Mouse (Mus musculus): ENCODE data around the gene Olfr360. TPM values are rescaled to one million over a fixed set of nuclear protein-coding genes. Genes with fewer than 3 reads are reported as not detected.
"Not testable (repeated sequence)": the region's sequence is repeated elsewhere in the genome, so short reads cannot be mapped to it uniquely, and the experiment has no call there.

The Olfr360 gene
- polyA plus RNA-seq (2015; fragmentation: Nextera tagmentation; extraction: Ambion mirVana) = not detected in 2 replicates

- Histone ChIP-seq H3K4me3 (ENCODE audit: low read length) (no peak within 1 kb of the TSS), H3K27me3 (replicated peaks; ENCODE audit: control insufficient read depth, insufficient read depth, low read length) (no peaks in the 10 kb centered on the region), H3K9ac (ENCODE audit: low read depth, low read length) (no peak within 1 kb of the TSS), H3K27ac (ENCODE audit: low read length) (no peak within 1 kb of the TSS), H3K36me3 (ENCODE audit: control insufficient read depth, insufficient read depth, low read length) (no peaks in the 10 kb centered on the region), H3K9me3 (ENCODE audit: control insufficient read depth, low read length) (no peaks in the 10 kb centered on the region), H3K4me2 (ENCODE audit: low read depth, low read length) (no peak within 1 kb of the TSS), H3K4me1 (ENCODE audit: control insufficient read depth, insufficient read depth, low read length) (no peaks in the 10 kb centered on the region)
- ATAC-seq = no peak
These were observed at the start of gene Olfr360 for GRCm38 (mm10) chr2:37065446-37065845. Olfr360 (plus strand) TSS chr2:37065746.

- H3K27me3 ChIP-seq (replicated peaks; ENCODE audit: control insufficient read depth, insufficient read depth, low read length); H3K4me3 ChIP-seq (ENCODE audit: low read length); H3K27ac ChIP-seq (ENCODE audit: low read length); H3K4me1 ChIP-seq (ENCODE audit: control insufficient read depth, insufficient read depth, low read length); H3K36me3 ChIP-seq (ENCODE audit: control insufficient read depth, insufficient read depth, low read length); H3K4me2 ChIP-seq (ENCODE audit: low read depth, low read length); H3K9ac ChIP-seq (ENCODE audit: low read depth, low read length); ATAC-seq; H3K9me3 ChIP-seq (ENCODE audit: control insufficient read depth, low read length): not testable (repeated sequence)
- 44% methylated on average over 1 of the region's 1 CpGs for WGBS
These were observed 23.6 kb downstream of the Olfr360 start, which contains the start of gene Olfr361 for GRCm38 (mm10) chr2:37089190-37089589. Olfr361 (minus strand) TSS chr2:37089290.

DNA sequence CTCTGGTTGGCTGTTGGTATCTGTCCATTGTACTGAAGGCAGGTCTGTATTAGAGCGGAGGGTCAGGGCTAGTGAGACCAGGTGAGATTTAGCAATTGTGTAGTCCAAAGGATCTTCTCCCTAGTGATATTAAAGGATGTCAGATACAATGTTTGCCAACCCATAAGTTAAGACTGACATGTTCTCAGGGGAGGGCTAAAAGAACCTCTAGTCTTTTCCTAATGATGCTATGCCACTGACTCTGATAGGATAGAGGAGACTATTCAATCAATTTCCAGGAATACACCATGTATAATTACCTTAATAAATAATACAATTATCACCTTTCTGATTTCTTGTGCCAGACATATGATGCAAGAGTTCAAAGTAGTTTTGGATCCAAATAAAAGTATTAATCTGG, 52.3 kb downstream of the Olfr360 start, which contains the start of gene Olfr362:
Gene Olfr362, minus strand, starts transcription at position 101 of the 400 bp plus-strand sequence.
- Histone ChIP-seq H3K27me3 (replicated peaks; ENCODE audit: control insufficient read depth, insufficient read depth, low read length) (no peaks in the 10 kb centered on the region), H3K4me2 (ENCODE audit: low read depth, low read length) (no peak within 1 kb of the TSS), H3K4me1 (ENCODE audit: control insufficient read depth, insufficient read depth, low read length) (no peaks in the 10 kb centered on the region), H3K27ac (ENCODE audit: low read length) (no peak within 1 kb of the TSS), H3K4me3 (ENCODE audit: low read length) (no peak within 1 kb of the TSS), H3K9ac (ENCODE audit: low read depth, low read length) (no peak within 1 kb of the TSS), H3K9me3 (ENCODE audit: control insufficient read depth, low read length) (no peaks in the 10 kb centered on the region), H3K36me3 (ENCODE audit: control insufficient read depth, insufficient read depth, low read length) (no peaks in the 10 kb centered on the region)
- no peak for ATAC-seq
- 79% methylated on average over 1 of the region's 1 CpGs for WGBS

Other genes with a start within 250 kb of the Olfr360 start
- gene Olfr3, start 248.7 kb upstream of the Olfr360 start, polyA plus RNA-seq (2015; fragmentation: Nextera tagmentation; extraction: Ambion mirVana) = not detected in 2 replicates
- gene Olfr350, start 219.4 kb upstream of the Olfr360 start, polyA plus RNA-seq (2015; fragmentation: Nextera tagmentation; extraction: Ambion mirVana) = not detected in 2 replicates
- not detected in 2 replicates for gene Olfr351, start 203.1 kb upstream of the Olfr360 start, polyA plus RNA-seq (2015; fragmentation: Nextera tagmentation; extraction: Ambion mirVana)
- not detected in 2 replicates for gene Olfr352, start 197.3 kb upstream of the Olfr360 start, polyA plus RNA-seq (2015; fragmentation: Nextera tagmentation; extraction: Ambion mirVana)
- not detected in 2 replicates for gene Olfr353, start 172.8 kb upstream of the Olfr360 start, polyA plus RNA-seq (2015; fragmentation: Nextera tagmentation; extraction: Ambion mirVana)
- gene Olfr354, start 160.1 kb upstream of the Olfr360 start, polyA plus RNA-seq (2015; fragmentation: Nextera tagmentation; extraction: Ambion mirVana) = not detected in 2 replicates
- not detected in 2 replicates for gene Olfr355, start 136.8 kb upstream of the Olfr360 start, polyA plus RNA-seq (2015; fragmentation: Nextera tagmentation; extraction: Ambion mirVana)
- not detected in 2 replicates for gene Olfr356, start 128.6 kb upstream of the Olfr360 start, polyA plus RNA-seq (2015; fragmentation: Nextera tagmentation; extraction: Ambion mirVana)
- gene Olfr357, start 71.9 kb upstream of the Olfr360 start, polyA plus RNA-seq (2015; fragmentation: Nextera tagmentation; extraction: Ambion mirVana) = not detected in 2 replicates
- not detected in 2 replicates for gene Olfr358, start 56.4 kb upstream of the Olfr360 start, polyA plus RNA-seq (2015; fragmentation: Nextera tagmentation; extraction: Ambion mirVana)
- gene Olfr361, start 23.5 kb downstream of the Olfr360 start, polyA plus RNA-seq (2015; fragmentation: Nextera tagmentation; extraction: Ambion mirVana) = not detected in 2 replicates
- not detected in 2 replicates for gene Olfr362, start 52.2 kb downstream of the Olfr360 start, polyA plus RNA-seq (2015; fragmentation: Nextera tagmentation; extraction: Ambion mirVana)
- gene Olfr364-ps1, start 73.6 kb downstream of the Olfr360 start, polyA plus RNA-seq (2015; fragmentation: Nextera tagmentation; extraction: Ambion mirVana) = not detected in 2 replicates
- gene Olfr365, start 122.5 kb downstream of the Olfr360 start, polyA plus RNA-seq (2015; fragmentation: Nextera tagmentation; extraction: Ambion mirVana) = not detected in 2 replicates
- gene Olfr366, start 145.8 kb downstream of the Olfr360 start, polyA plus RNA-seq (2015; fragmentation: Nextera tagmentation; extraction: Ambion mirVana) = not detected in 2 replicates